Mouse (Mus musculus) brown adipose tissue, adult 24 weeks (tissue): ENCODE measurements around the gene Inha. TPM values are rescaled to one million over a fixed set of nuclear protein-coding genes. Genes with fewer than 3 reads are reported as not detected.
A peak's percentile ranks its signal among the peaks of the same experiment; 100 is the strongest.

Experiments
- H3K27ac ChIP-seq: fragments of 200-500 bp; replicated peaks from 2 replicates; pipeline ENCODE4 v1.5.1; 2012; ENCODE audit warnings: low read depth, mild to moderate bottlenecking, low read length
- H3K4me1 ChIP-seq: fragments of 200-500 bp; 2 replicates; pipeline ENCODE4 v1.6.1; 2012; ENCODE audit warnings: low read length, mixed read lengths; ENCODE audit not compliant: control insufficient read depth, insufficient read depth, insufficient read length
- H3K4me3 ChIP-seq: fragments of 200-500 bp; 2 replicates; pipeline ENCODE4 v1.5.1; 2012; ENCODE audit warnings: low read depth, mild to moderate bottlenecking, low read length, moderate library complexity; ENCODE audit not compliant: insufficient read depth
- polyA plus RNA-seq: library from polyadenylated mRNA; stranded (reverse); fragments of >200 nt; gene quantifications from 2 replicates; pipeline ENCODE4 v1.2.4, GENCODE M21; 2012; ENCODE audit not compliant: missing spikeins, insufficient read depth, insufficient read length

The Inha gene
- polyA plus RNA-seq, 1 experiment = not detected

DNA sequence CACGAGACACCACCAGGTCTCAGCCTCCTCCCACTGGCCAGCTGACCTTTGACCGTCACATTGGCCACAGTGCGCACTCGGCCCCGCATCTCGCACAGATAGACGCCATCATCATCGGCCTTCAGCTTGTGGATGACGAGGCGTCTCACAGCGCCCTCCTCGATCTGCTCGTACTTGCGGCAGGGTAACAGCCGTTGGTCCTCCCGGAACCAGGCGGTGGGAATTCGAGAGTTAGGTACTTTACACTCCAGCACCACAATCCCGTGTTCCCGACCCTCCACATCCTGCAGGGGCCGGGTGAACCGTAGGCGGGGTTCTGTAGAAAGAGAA lies 3.3 kb upstream of the Inha start:
- no peak overlapping the region for H3K4me3 ChIP-seq
- H3K27ac ChIP-seq = no peak overlapping the region
- no peaks in the 10 kb centered on the region for H3K4me1 ChIP-seq

GRCm38 (mm10) chr1:75504256-75505045 lies 2.4 kb upstream of the Inha start:
- Histone ChIP-seq H3K27ac (no peak overlapping the region), H3K4me3 (no peak overlapping the region), H3K4me1 (no peaks in the 10 kb centered on the region)

DNA sequence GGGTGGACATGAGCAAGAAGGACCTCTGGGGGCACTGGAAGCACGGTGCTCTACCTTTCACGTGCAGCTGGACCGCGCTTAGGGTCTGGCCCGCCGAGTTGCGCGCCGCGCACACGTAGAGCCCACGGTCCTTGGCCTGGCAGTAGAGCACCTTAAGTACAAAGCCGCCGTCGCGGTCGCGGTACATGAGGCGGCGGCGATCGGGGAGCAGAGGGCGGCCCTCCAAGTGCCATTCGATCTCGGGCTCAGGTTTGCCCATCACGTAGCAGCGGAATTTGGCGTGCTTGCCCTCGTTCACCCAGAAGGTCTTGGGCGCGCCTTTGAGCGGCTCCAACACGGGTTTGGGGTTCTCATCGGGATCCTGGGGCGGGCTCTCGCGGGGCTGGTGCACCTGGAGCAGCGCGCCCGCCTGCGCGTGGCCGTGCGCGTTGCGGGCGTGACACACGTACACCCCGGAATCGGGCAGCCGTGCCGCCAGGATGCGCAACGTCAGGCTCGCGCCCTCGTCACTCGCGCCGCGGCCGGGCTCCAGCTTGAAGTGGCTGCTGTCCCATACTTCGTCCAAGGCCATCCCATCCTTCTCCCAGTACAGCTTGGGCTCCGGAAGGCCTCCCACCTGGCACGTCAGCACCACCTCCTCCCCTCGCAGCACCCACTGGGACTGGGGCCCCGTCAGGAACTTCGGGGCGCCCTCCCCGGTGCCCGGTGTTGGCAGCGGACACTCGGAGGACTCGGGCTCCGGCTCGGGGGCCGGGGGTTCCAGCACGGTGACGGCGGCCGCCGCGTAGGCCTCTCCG lies 1.5 kb upstream of the Inha start:
- Histone ChIP-seq H3K4me3 (peak overlapping the region; percentile 55), H3K27ac (no peak overlapping the region), H3K4me1 (no peaks in the 10 kb centered on the region)

DNA sequence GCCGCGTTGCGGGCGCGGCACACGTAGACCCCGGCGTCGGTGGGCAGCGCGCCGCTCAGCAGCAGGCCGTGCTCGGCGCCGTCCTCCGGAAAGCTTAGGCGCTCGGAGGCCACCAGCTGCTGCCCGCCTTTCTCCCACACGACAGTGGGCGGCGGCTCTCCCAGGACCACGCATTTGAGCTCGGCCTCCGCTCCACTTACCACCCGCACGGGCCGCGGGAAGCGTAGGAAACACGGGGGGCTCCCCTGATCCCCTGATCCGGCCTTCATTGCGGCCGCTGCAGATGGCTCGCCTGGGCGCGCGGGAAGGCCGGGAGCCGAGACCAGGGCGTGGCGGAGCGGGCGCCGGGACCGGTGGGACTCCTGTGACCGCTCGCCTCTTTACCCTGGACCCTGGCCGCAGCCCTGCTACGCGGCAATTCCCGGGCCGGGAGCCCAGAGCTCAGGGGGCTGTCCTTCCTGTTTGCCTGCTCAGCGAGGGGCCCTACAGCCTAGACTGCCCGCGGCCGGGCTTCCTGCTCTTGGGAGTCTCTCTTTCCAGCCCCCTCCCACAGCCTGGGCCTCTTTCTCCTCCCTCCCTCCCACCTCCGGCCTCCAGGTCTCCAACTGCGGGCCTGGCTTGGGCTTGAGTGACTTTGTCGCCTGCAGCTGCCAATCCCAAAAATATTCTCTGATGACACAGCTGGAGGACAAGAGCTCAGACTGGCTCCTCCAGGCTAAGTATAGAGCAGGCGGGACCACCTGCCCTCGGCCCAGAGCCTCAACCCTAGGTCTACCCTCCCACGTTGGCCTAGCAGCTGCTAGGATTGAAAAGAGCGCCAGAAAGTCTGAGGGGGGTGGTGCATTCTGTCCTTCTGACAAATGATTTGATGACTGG lies 683 bp upstream of the Inha start, which contains the start of gene Obsl1:
TSS of gene Obsl1 (minus strand) at position 497 of the 876 bp plus-strand sequence.
- Histone ChIP-seq H3K4me1 (no peaks in the 10 kb centered on the region), H3K27ac (no peak within 1 kb of the TSS), H3K4me3 (peak within 1 kb of the TSS; percentile 55)

DNA sequence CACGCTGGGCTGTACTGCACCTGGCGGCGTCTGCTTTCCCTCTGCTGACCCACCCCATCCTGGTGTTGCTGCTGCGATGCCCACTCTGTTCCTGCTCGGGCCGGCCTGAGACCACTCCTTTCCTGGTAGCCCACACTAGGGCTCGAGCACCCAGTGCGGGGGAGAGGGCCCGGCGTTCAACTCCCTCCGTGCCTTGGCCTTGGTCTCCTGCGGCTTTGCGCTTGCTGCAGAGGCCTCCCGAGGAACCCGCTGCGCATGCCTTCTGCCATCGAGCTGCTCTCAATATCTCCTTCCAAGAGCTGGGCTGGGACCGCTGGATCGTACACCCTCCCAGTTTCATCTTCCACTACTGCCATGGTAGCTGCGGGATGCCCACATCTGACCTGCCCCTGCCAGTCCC lies 2.7 kb downstream of the Inha start:
- H3K27ac ChIP-seq = no peak overlapping the region
- no peaks in the 10 kb centered on the region for H3K4me1 ChIP-seq
- no peak overlapping the region for H3K4me3 ChIP-seq

GRCm38 (mm10) chr1:75510154-75510553 lies 3.3 kb downstream of the Inha start:
- no peak overlapping the region for H3K4me3 ChIP-seq
- no peak overlapping the region for H3K27ac ChIP-seq
- no peaks in the 10 kb centered on the region for H3K4me1 ChIP-seq

GRCm38 (mm10) chr1:75511437-75512210 lies 4.7 kb downstream of the Inha start:
- no peak overlapping the region for H3K4me3 ChIP-seq
- H3K4me1 ChIP-seq = no peaks in the 10 kb centered on the region
- no peak overlapping the region for H3K27ac ChIP-seq

GRCm38 (mm10) chr1:75512550-75512949 lies 5.7 kb downstream of the Inha start:
- no peak overlapping the region for H3K27ac ChIP-seq

GRCm38 (mm10) chr1:75516703-75517380 lies 10.0 kb downstream of the Inha start:
- no peak overlapping the region for H3K27ac ChIP-seq
- H3K4me1 ChIP-seq = no peaks in the 10 kb centered on the region
- H3K4me3 ChIP-seq = no peak overlapping the region

More at GRCm38 (mm10) chr1:75512550-75512949, 5.7 kb downstream of the Inha start:
- Histone ChIP-seq H3K4me3 (no peak overlapping the region), H3K4me1 (no peaks in the 10 kb centered on the region)

- Histone ChIP-seq H3K4me1 (no peaks in the 10 kb centered on the region), H3K4me3 (no peak overlapping the region), H3K27ac (no peak overlapping the region)
Measured at GRCm38 (mm10) chr1:75517984-75518383, 11.1 kb downstream of the Inha start.

GRCm38 (mm10) chr1:75518427-75518826 lies 11.6 kb downstream of the Inha start:
- no peak overlapping the region for H3K27ac ChIP-seq
- no peak overlapping the region for H3K4me3 ChIP-seq
- H3K4me1 ChIP-seq = no peaks in the 10 kb centered on the region

DNA sequence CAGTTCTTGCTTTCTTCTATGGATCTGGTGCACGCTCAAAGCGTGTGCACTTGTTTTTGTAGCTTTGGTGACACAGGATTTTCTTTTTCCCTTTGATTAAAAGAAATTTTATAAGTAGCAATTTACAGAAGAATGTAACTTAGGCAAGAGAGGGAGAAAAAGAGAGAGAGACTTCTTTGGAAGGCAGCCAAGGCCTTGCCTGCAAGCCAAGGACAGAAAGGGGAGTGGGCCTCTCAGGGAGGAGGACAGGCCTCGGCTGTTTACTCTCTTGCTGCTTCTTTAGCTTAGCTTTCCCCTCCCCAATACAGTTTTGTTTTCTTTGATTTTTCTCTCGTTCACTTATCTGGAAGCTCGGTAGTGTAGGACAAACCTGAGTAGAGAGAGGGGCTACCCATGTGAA lies 12.7 kb downstream of the Inha start:
- H3K4me1 ChIP-seq = no peaks in the 10 kb centered on the region
- no peak overlapping the region for H3K27ac ChIP-seq

DNA sequence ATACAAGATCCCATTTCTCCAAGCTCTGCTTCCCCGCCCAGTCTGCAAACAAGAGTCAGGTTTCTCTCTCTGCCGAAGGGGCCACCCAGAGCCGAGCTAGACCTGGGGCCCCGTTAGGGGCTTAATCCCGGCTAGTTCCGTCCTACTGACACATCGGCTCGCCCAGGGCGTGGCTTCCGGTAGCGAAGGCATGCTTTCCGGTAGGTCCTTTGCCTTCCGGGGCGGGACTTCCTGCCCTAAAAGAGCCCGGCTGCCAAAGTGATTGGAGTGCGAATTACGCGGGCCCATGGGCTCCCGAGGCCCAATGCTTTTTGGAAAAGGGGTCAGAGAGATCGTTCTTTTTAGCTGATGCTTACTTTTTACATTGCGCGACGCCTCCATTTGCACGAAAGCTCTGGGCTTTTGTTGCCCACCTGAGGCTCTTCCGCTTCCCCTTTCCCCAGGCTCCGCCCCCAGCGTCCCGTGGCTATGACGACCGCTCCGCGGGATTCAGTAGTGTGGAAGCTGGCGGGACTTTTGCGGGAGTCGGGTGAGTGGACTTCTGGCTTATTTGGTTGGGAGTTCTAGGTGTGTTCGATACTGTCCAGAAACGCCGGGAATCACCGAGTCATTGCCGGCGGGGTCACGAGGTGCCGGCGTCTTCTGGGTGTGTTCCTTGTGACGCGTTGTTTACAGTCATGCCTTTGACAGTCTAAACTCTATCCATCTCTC lies 14.6 kb downstream of the Inha start, which contains the start of gene Stk11ip:
TSS of gene Stk11ip (plus strand) at position 209 of the 711 bp plus-strand sequence.
- no peaks in the 10 kb centered on the region for H3K4me1 ChIP-seq
- peak within 1 kb of the TSS; percentile 85 for H3K4me3 ChIP-seq
- peak within 1 kb of the TSS; percentile 87 for H3K27ac ChIP-seq

More for the DNA sequence above, 12.7 kb downstream of the Inha start:
- no peak overlapping the region for H3K4me3 ChIP-seq
